Mouse (Mus musculus) embryonic fibroblast, embryonic 13.5 days (primary cell): ENCODE measurements around the gene Thbs3.

Experiments used
- CTCF ChIP-seq: IDR thresholded peaks from 2 replicates; pipeline ENCODE4 v1.5.1; 2011; ENCODE audit warnings: mild to moderate bottlenecking, control low read depth, low read length, moderate library complexity, borderline replicate concordance; ENCODE audit not compliant: insufficient read depth
- POLR2A ChIP-seq: IDR thresholded peaks from 2 replicates; pipeline ENCODE4 v1.6.1; 2011; ENCODE audit warnings: low read depth, mild to moderate bottlenecking, control low read depth, low read length, moderate library complexity

DNA sequence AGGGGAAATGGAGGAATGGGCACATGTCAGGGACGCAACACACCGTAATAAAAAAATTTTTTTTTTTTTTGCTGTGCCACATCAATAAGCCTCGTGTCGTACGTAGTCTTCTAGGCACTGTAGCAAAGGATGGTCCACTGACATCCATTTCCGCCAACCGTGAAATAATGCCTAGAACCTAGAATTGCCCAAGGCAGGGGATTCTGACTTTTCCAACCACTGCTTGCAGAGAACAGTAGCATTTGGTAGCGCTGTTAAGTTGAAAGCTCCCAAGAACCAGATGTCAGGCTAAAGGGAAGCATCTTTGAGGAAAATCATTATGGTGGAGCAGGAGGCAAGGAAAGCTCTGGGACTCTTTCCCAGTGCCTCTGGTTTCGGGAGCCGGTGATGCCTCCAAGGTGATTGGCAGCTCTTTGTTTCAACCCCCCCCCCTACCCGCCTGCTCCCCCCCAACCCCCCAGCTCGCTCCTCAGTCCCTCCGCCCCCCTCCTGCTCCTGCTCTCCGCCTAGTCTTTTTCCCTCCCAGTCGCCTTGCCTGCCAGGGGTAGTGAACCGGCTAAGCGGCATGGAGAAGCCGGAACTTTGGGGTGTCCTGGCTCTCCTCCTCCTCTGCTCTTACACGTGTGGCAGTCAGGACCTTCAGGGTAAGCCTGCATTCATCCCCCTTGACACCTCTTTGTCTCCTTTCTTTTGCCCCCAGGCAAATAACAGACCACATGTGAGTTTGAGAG is at the start of gene Thbs3:
- TF ChIP-seq CTCF (no peak), POLR2A (peak; percentile 64; the same call in 1 of the 2 replicates)
